Mouse (Mus musculus) megakaryocyte progenitor cell, adult 5-6 weeks (primary cell): Measurements from ENCODE around the gene Unc119b. TPM values are rescaled to one million over a fixed set of nuclear protein-coding genes. Genes with fewer than 3 reads are reported as not detected.
A peak's percentile ranks its signal among the peaks of the same experiment; 100 is the strongest.
"Not testable (repeated sequence)": the region's sequence is repeated elsewhere in the genome, so short reads cannot be mapped to it uniquely, and the experiment has no call there.

Experiments
- ATAC-seq: replicated peaks from 2 replicates; pipeline ENCODE4 v1.8.0; 2016; ENCODE audit warnings: mild to moderate bottlenecking, moderate TSS enrichment, inconsistent platforms; ENCODE audit not compliant: poor library complexity
- total RNA-seq, 2 experiments: library from RNA; stranded (forward) in 1 of 2; stranded (reverse) in 1 of 2; fragments of 157-497, 149-512 nt in 1 of 2; fragments of 200-1000 nt in 1 of 2; gene quantifications; 2 replicates each; pipeline versions ENCODE4 v1.2.3 to v1.2.4; 2015 to 2017

Gene Unc119b
- total RNA-seq, 2 experiments from 2014 or later: 4.1 to 11.2 TPM

DNA sequence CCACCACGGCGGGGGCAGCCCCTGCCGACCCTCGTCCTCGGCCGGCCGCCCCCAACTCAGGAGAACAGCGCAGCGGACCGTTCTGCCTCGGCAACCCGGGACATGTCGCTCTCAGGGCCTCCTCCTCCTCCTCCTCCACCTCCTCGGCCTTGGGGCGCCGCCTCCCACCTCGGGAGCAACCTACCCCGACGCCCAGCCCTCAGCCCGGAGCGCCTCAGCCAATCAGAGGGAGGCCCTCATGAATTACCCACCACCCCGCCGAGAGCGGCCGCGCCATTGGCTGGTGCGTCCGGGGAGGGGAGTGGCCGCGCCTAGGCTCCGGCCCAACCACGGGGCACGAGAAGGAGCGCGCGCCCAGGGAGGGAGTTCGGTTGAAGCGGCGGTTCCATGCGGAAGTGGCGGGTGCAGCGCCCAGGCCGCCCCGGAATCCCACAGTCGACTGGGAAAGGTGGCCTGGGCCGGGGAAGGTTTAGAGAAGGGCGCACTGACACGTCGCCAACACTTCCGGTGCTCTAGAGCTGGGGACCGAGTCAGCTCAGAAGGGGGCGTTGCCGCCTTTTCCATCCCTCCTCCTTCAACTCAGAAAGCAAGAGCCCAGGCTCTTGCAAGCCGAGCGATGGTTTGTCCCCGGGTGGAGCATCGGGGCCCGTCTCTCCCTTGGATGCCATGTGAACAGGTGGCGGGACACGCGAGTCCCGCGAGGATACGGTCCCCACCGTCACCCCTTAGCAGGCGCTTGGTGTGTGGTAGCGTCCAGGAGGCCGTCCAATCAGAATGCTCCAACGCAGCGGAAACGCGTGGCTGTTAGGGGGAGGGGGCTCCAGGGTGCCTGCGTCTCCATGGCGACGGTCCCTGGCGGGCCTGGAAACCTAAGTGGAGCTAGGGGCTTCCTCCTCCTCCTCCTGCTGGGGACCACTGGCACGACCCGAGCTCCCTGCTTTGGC, 23.5 kb upstream of the Unc119b start, which contains the start of gene Mlec:
Mlec (minus strand) TSS at position 140 of the 944 bp plus-strand sequence.
- ATAC-seq: peak; percentile 80

DNA sequence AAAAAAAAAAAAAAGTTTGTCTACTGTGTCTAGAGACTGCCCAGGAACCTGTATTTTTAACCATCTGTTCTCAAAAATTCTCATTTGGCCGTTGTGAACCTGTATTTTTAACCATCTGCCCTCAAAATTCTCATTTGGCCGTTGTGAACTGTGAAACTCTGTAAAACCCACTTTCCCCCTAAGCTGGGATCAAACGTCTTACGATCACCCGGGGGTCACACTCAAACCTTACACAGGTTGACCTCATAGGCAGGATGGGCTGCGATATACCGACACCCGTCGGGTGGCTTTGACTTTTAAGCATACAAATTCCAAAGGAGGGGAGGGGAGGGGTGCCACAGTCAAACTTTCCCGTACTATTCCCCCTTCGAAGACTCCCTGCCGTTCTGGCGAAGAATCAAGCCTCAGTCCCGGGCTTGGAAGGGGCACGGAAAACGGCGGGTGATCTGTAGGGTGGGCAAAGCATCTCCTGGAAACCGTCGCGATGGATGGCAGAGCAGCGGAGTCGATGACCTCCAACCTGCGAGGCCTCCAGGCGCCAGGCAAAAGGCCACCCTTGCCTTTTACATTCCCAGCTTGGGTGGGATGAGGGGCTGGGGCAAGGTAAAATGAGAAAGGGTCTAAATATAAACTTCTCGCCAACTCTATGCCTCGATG, 22.3 kb upstream of the Unc119b start:
- no peak for ATAC-seq

DNA sequence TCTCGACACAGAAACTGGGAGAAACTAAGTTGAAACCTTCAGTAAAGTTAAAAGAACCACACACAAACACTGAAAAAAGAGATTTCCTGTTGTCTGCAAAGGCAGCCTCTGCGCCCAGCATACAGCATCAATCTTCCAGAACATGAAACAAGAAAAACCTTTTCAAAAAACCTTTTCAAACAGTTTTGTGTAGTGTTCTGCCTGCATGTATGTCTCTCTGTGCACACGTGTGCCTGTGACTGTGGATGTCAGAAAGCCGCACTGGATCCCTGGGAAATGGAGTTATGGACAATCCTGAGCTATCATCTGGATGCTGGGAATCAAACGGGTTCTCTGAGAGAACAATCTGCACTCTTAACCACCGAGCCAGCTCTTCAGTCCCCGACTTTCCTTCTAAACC, 21.6 kb upstream of the Unc119b start:
- ATAC-seq: no peak

DNA sequence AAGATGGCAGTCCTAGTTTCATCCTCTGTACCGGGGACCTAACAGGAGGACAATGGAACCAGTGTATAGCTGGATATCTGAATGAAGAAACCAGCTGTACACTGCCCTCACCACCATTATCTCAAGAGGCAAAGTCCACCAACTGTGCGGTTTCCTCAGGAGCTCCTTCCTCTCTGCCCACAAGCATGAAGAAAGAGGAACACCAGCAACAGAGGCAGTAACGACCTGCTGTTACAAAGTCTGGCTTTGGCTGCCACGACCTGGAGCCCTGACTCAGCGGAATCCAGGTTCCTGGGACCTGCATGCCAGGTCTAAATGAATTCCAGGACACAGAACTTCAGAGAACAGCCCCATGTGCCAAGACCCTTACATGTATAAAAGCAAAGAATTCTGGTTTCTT, 21.1 kb upstream of the Unc119b start:
- ATAC-seq: peak; percentile 47

DNA sequence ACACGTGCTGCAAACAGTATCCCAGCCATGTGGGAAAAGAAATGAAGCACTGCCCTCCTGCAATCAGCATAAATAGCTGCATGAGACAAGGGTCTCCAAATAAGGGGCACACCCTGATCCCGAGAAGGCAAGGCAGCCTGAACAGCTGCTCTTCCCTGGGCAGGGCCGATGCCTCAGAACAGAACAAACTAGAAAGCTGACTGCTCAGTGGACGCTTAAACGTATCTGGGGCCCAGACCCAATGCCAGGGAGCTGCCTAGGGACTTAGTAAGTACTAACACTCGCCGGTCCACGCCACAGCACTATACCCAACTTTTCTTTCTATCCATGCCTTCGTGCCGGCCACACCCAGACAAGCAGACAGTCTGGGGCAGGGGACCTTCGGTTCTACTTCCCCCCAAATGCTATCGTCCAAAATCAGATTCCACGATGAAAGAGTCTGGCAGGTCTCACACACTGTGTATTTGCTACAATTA, 20.4 kb upstream of the Unc119b start:
- no peak for ATAC-seq

DNA sequence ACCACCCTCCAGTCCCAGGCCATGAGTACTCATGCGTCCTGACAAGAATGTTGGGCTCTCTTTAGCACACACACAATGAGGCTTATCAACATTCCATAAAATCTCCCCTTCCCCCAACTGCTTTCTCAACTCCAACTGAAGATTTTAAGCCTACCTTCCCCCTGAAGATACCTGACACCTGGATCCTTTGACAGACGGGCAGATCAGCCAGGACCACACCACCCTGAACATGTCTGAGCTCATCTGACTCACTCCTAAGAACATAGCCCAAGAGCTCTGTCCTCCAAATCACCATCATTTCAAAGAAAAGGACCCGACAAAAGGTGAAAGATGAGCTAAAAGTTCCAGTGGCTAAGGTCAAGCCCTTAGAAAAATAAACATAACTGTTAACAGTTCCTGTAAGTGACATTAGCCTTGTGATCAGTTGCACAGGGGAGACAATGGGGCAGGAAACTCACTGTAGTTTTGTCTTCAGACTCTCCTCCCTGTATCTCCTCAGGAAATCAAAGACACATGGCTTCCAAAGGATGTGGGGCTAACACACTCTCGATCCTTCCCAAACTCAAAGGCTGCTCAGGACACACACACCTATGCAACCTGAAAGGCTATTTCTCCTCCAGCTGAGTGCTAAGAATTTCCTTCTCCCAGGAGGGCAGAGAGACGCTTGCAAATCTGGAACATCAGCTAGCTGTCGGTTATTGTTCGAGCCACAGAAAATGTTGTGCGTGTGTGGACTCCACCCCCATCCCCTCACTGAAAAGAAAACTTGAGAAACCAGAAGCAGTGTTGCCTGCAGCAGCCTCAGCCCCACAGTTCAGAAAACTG, 17.6 kb upstream of the Unc119b start:
- ATAC-seq: no peak

DNA sequence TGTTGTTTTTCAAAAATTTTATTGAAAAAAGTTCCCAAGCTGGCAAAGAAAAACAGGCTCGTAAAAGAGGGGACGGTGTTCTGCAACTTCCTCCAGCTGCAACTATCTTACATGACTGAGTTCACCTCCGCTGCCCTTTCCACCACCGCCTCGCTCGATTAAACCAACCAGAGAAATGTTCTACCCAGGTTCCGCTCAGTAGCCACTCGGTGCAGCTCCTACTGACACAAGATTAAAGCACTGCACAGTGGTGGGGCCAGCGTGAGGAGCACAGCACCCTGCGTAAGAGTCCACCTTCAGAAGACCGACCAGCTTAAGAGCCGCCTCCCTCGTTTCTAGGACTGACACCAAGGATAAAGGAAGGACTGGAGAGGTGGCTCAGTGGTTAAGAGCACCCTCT, 16.7 kb upstream of the Unc119b start:
- ATAC-seq: no peak

DNA sequence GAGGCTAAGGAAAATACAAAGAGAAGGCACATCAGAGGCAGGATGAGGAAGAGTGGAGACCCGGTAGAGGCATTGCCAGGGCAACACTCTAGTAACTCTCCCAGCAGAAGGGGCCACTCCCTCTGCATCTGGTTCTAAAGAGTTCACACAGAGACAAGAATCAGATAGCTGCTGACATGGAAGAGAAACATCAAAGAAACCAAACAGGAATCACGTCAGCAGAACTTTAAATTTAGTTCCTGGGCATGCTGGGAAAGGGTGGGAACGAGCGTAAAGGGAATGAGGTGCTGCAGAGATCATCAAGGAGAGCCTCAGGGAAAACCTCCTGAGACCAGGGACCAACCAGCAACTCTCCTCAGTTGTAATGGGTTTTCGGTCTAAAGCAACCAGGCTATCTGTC, 16.2 kb upstream of the Unc119b start:
- no peak for ATAC-seq

DNA sequence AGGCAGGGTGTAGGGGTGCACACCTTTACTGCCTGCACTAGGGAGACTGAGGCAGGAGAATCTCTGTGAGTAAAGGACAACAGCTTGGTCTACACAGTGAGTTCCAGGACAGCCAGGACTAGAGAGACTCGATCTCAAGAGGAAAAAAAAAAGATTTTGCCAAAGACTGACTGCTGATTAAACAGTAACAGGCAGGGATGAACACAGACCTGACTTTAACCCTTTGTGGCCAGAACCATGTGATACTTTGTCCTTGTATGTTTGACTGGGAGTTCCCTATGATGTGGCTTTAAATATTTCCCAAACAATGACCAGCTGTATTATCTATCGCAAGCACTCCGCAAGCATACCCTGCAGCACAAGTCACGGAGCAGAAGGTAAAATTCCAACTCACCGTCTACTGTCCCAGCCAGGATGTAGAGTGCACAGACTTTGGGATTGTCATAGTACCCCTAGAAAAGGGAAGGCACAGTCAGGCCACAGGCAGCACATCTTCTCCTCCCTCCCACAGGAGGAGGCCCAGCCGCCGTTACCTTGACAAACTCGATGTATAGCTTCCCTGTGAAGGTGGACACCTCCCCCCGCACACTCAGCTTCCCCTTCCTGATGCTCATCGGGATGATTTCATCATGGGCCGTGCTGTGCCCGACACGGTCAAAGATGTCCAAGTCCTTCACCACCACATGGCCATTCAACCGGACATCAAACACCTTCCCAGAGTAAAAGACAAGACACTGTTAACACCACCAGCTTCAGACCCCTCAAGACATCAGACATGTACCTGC, 15.1 kb upstream of the Unc119b start:
- ATAC-seq: peak; percentile 34; the same call in 1 of the 2 replicates

DNA sequence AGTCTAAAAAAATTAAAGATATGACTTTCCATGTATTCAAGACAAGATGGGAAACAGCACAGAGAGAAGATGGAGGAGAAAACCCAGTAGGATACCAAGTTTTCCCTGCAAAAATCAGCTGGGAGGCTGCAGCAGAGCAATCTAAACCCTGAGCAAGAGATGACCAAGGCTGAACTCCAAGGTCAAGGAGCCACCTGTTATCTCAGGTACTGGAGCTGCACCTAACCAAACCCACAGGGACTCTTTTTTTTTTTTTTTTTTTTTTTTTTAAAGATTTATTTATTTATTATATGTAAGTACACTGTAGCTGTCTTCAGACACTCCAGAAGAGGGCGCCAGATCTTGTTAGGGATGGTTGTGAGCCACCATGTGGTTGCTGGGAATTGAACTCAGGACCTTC, 14.1 kb upstream of the Unc119b start:
- ATAC-seq: not testable (repeated sequence)

DNA sequence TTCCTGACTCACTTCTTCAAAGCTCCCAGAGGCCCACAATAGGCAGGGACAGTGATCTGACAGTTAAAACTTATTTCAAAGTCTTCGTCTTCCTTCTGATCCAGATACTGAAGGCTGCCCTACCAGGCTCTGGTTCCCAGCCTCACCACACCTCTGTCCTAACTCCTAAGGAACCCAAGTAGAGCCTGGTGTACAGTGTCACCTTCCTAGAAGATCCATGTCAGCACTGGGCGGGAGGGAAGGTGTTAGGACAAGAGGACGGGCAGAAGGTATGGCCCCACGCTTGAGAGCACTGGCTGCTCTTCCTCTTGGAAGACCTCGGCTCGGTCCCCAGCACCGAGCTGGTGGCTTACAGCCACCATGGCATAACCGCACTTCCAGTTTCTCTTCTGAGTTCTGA, 13.6 kb upstream of the Unc119b start:
- ATAC-seq: no peak

DNA sequence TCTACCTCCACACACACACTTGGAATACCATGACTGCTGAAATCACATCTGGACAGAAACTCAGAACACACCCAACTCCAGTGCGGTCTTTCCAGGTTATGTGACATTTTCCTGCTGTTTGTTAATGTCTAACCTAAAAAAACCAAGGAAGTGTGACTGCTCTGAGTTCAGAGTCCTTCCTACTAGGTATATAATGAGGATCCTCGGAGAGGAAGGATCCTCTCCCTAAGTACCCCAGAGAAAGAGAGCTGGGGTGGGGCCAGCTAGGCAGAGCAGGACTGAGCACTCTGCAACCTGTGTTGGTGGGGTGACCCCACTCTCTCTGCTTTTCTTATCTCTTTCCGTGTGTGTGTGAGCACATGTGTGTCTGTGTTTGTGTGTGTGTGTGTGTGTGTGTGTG, 12.6 kb upstream of the Unc119b start:
- no peak for ATAC-seq

DNA sequence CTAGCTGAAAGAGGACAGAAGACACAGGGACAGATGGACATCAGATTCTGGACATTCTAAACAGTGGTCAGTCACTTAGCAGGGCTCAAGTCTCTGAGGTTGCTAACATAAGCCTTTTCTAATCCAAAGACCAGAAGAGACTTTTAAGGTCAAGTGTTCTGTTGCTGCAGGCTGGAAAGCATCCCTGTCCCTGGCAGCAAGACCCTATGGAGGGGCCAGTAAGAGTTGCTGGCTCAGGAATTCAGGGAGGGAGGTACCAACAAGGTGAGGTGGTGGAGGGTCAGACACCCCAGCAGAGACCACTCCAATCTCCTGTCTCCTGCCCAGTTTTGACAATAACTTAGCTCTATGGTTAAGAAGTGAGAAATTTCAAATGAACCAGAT, 12.0 kb upstream of the Unc119b start:
- no peak for ATAC-seq

DNA sequence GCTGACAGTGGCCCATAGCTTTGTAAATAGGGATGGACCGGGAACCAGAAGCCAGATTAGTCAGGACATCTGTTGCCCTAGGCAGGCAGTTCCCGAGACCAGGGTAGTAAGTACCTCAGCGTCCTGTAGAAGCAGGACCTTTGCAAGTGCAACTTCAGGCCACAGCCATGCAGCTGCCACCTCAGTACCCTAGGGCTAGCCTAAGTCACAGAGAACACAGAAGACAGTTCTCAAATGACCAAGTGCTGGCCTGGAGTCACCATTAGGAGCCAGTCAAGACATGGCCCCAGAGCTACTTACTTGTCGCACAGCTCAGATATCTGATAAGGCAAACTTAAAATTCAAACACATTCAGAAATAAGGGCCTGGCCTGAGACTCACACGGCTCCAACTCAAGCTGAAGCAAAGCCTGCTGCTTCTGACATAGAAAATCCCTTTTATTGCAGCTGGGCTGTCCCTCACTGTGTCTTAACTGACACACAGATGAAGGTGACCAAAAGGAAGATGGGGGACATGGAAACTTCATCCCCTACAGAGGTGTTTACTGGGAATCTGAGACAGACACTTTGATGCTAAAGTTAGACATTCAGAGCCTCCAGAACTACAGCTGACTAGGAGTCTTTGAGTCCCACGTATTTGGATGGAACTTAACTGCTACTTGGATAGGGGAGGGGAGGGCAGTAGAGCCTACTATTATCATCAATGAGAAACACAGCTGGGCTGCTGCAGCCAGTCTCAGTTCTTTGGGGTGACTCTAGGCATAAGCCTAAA, 11.4 kb upstream of the Unc119b start:
- no peak for ATAC-seq

DNA sequence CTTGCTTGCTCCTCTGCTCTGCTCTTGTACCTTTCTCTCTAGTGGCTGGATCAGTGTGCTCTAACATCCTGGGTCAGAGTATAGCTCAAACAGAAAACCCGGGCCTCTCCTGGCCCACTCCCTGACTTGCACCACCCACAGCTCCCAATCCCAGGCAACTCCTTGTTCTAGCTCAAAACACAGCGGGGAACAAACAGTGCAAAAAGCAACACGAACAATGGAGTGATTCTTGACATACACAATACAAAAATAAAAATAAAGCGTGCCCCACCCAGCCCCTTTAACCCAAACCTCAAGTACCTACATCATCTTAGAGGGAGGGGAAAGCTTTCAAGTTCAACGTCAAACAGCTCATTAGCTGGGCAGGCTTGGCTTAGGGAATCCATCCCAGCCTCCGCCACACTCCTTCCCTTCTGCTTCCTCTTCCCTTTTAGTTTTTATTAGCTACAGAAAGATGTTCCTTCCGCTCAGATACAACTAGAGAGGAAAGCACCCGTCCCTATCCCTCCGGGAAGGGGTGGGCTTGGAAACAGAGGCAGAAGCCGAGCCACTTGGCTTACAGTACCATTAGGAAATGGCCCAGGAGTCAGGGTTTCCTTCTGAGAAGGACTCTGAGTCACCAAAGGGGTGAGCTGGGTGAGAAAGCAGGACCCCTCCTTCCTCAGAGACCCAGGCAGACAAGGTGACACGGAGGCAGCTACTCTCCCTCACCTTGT, 10.6 kb upstream of the Unc119b start:
- ATAC-seq: no peak

DNA sequence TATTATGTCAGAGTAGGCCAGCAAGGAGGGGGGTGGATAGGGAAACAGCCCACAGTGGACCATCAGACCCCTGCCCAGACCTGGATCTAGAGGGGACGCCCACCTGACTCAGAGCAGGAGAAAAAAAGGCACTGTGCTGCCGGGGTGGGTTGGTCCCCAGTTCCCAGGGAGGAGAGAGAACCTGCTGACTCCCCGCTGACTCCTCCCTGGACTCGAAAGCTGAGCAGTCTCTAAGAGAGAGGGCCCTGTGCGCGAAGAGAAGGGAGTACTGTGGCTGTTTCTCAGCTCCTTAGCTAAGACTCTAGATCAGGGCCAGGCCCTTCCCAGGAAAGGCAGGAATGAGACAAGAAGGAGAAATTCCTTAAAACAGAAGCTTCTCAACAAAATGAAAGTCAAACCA, 9.7 kb upstream of the Unc119b start:
- no peak for ATAC-seq

DNA sequence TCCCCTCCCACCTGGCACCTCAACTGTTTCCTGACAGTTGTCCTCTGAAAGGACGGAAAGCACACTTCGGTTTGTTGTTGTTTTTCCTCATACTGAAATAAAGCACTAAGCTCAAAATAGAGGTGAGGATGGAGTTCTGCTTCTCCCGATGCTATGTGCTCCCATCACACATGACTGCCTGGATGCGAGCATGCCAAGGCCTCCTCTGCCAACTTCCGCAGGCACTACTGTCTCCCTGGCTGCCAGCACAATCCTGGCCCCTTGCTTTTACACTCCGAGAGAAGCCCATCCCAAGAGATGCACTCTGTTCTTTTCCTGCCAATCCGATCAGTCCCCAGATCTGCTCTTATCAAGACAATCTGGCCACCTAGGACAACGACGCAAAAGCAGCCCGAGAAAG, 8.8 kb upstream of the Unc119b start:
- ATAC-seq: no peak

DNA sequence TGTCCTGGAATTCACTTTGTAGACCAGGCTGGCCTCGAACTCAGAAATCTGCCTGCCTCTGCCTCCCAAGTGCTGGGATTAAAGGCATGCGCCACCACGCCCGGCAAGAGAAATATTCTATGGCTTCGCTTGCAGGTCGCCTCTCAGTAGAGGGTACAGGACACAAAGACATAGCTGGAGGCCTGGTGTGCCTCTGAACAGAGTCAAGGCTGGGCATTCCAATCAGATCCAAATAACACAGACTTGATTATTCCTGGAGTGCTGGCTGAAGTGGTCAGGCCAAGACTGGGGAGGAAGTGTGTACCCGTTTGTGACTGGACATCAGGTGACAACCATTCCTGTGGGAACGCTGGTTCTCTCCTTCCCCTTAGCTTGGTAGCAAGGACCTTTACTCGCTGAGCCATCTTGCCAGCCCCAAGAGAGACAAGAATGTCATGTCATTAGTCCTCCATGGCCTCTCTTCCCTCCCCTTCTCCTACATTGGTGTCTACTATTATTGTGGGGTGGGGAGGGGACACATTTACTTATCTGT, 7.5 kb upstream of the Unc119b start:
- ATAC-seq: no peak

DNA sequence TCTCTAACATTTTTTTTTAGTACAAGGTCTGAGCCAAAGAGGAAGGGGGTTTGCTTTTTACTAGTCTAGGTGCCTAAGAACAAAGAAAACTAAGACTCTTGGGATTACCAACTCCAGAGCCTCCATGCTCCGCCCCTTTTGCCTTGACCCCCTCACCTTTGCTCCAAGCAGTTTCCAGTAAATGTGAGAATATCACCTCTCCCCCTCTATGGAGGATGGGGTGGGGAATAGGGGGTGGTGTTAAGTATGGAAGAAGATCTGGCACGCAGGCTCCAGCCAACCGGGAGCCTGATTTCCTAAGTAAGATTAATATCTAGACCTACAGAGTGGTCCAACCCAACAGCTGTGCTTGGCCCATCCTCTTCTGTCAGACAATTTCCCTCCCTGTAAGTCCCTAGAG, 6.0 kb upstream of the Unc119b start:
- no peak for ATAC-seq
